Mouse (Mus musculus) CD4-positive, CD25-positive, alpha-beta regulatory T cell (primary cell): ENCODE measurements around the gene Trcg1. TPM values are rescaled to one million over a fixed set of nuclear protein-coding genes. Genes with fewer than 3 reads are reported as not detected.

Experiments used
- polyA plus RNA-seq: library from polyadenylated mRNA; unstranded; fragments of 100-300 nt; shearing (Covaris generic); gene quantifications from one replicate; pipeline ENCODE4 v1.2.1, GENCODE M21; 2017

Gene Trcg1
- polyA plus RNA-seq = 0.06 TPM

GRCm38 (mm10) chr9:57236256-57236655 is at the start of gene Trcg1:
Gene Trcg1, plus strand, starts transcription at chr9:57236556.

GRCm38 (mm10) chr9:57261913-57262794 is 25.8 kb downstream of the Trcg1 start, which contains the start of gene 1700017B05Rik:
Gene 1700017B05Rik, minus strand, starts transcription at chr9:57262612.

Other genes starting within 250 kb of the Trcg1 start
- gene Ptpn9, start 241.6 kb upstream of the Trcg1 start, polyA plus RNA-seq = 19.0 TPM
- gene Sin3a, start 164.5 kb upstream of the Trcg1 start, polyA plus RNA-seq = 39.6 TPM
- 75.6 TPM for gene Man2c1, start 105.9 kb upstream of the Trcg1 start, polyA plus RNA-seq
- 30.6 TPM for gene Neil1, start 88.3 kb upstream of the Trcg1 start, polyA plus RNA-seq
- 303 TPM for gene Commd4, start 78.2 kb upstream of the Trcg1 start, polyA plus RNA-seq
- 33.6 TPM for gene 1700017B05Rik, start 26.1 kb downstream of the Trcg1 start, polyA plus RNA-seq
- gene Ppcdc, start 203.6 kb downstream of the Trcg1 start, polyA plus RNA-seq = 160 TPM
- 0.18 TPM for gene Scamp5, start 231.5 kb downstream of the Trcg1 start, polyA plus RNA-seq